In the genomic region with DNA sequence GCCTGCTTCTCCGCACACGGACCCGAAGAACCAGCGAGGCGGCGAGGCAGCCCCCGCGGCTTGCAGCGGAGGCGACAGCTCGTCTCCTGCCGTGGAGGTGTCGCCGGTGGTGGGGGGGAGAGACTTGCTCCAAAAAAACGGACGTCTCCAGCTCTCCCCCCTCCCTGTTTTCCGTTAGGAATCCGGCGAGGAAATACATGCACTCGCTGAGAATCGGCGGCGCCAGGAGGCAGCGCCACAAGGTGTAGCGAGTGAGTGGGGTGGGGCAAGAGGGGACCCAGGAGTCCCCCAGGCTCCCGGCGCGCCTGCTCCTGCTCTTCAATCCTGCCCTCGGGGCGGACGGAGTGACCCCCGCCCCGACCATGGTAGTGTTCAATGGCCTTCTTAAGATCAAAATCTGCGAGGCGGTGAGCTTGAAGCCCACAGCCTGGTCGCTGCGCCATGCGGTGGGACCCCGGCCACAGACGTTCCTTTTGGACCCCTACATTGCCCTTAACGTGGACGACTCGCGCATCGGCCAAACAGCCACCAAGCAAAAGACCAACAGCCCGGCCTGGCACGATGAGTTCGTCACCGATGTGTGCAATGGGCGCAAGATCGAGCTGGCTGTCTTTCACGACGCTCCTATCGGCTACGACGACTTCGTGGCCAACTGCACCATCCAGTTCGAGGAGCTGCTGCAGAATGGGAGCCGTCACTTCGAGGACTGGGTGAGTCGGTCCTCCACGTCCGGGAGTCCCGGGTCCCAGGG, we compare ENCODE assay signal across 8 mouse cellular contexts. TPM values are rescaled to one million over a fixed set of nuclear protein-coding genes. Genes with fewer than 3 reads are reported as not detected.
DNase-seq lines count a peak whose midpoint lies in the region; ATAC-seq and TF ChIP-seq lines count a peak whose summit lies in the region.

No protein-coding gene starts in this region.

- under 1% methylated on average over 64 of the region's 64 CpGs for WGBS in forebrain, embryonic 15.5 days

- intact Hi-C loops in left cerebral cortex, postnatal 25 days (cut with DNase I): loop anchor here (1.0 to 5.0 kb wide), 4 partner anchors 59 to 179 kb away; no protein-coding TSS in a partner anchor

- peak; percentile 53 to 84 for DNase-seq in adrenal gland, adult (ENCODE audit: inconsistent age in 2 of 2, low spot score in 1 of 2)
- no peak for DNase-seq in adrenal gland, postnatal 4 days (ENCODE audit: low spot score in 2 of 2)
- peak; percentile 24 for DNase-seq in heart, postnatal 4 days
- DNase-seq in left cerebral cortex, postnatal 25 days (ENCODE audit: low spot score in 2 of 2): peak; percentile 48 to 66
- peak; percentile 37 to 45 for DNase-seq in spleen, postnatal 10 days (ENCODE audit: low spot score in 2 of 2)

- H3K36me3 ChIP-seq in forebrain, embryonic 15.5 days: no peaks in the 10 kb centered on the region; the same call in 1 of the 2 replicates
- peaks cover 44% of the 10 kb centered on the region for H3K36me3 ChIP-seq in megakaryocyte, embryonic 14.5 days (replicated peaks; ENCODE audit: low read length)

- H3K9ac ChIP-seq in forebrain, embryonic 15.5 days (replicated peaks): peak overlapping the region; percentile 86

- no peaks in the 10 kb centered on the region for H3K9me3 ChIP-seq in forebrain, embryonic 15.5 days
- no peaks in the 10 kb centered on the region for H3K9me3 ChIP-seq in megakaryocyte, embryonic 14.5 days

- no peak for TF ChIP-seq POLR2A in bone marrow macrophage, adult 2 months (IDR thresholded peaks at IDR 0.05; ENCODE audit: borderline replicate concordance, low read depth, low read length)

- ATAC-seq in forebrain, embryonic 15.5 days (replicated peaks): peak; percentile 12

- H3K4me2 ChIP-seq in forebrain, embryonic 15.5 days (replicated peaks): peak overlapping the region; percentile 80

- H3K27me3 ChIP-seq in forebrain, embryonic 15.5 days: no peaks in the 10 kb centered on the region
- no peaks in the 10 kb centered on the region for H3K27me3 ChIP-seq in megakaryocyte, embryonic 14.5 days (replicated peaks)

- TF ChIP-seq CTCF in bone marrow macrophage, adult 2 months (IDR thresholded peaks at IDR 0.05; ENCODE audit: low read depth, low read length): no peak

- H3K4me1 ChIP-seq in bone marrow macrophage, adult 2 months (ENCODE audit: control insufficient read depth, insufficient read depth, low read length): peaks cover 11% of the 10 kb centered on the region; the same call in 1 of the 2 replicates
- peaks cover 54% of the 10 kb centered on the region for H3K4me1 ChIP-seq in forebrain, embryonic 15.5 days
- peaks cover 62% of the 10 kb centered on the region for H3K4me1 ChIP-seq in megakaryocyte, embryonic 14.5 days

- peak overlapping the region; percentile 83 for H3K4me3 ChIP-seq in bone marrow macrophage, adult 2 months (ENCODE audit: insufficient read depth, low read length)
- peak overlapping the region; percentile 87 for H3K4me3 ChIP-seq in forebrain, embryonic 15.5 days
- H3K4me3 ChIP-seq in megakaryocyte, embryonic 14.5 days (replicated peaks): peak overlapping the region; percentile 98

- H3K27ac ChIP-seq in bone marrow macrophage, adult 2 months (ENCODE audit: insufficient read depth, low read depth, low read length): no peak overlapping the region
- H3K27ac ChIP-seq in forebrain, embryonic 15.5 days (replicated peaks): peak overlapping the region; percentile 96

RNA-seq across cellular contexts. Expression of a gene that starts 0.8 kb away (rescaled TPM):
- 10 to 100 TPM; 25.2 to 27.4 TPM for total RNA-seq in adrenal gland, postnatal 4 days (2021)
- polyA plus RNA-seq in bone marrow macrophage, adult 2 months (2012; ENCODE audit: insufficient read depth, insufficient read length, missing spikeins): 1.8 and 2.7 TPM in 2 replicates
- polyA plus RNA-seq in forebrain, embryonic 15.5 days (2015; fragmentation: Nextera tagmentation; extraction: Ambion mirVana): 42.6 and 45.4 TPM in 2 replicates
- total RNA-seq in heart, postnatal 4 days (2021): 10 to 100 TPM; 33.8 to 35.5 TPM
- 100 to 1,000 TPM; 269 to 275 TPM for total RNA-seq in left cerebral cortex, postnatal 25 days (2021)
- 3.4 and 7.3 TPM in 2 replicates for polyA plus RNA-seq in megakaryocyte, embryonic 14.5 days (2012; ENCODE audit: insufficient read depth, low replicate concordance)

RNA-seq across cellular contexts. Expression of a gene that starts 23.4 kb away (rescaled TPM):
- 10 to 100 TPM; 19.3 to 23.2 TPM for total RNA-seq in adrenal gland, postnatal 4 days (2021)
- polyA plus RNA-seq in bone marrow macrophage, adult 2 months (2012; ENCODE audit: insufficient read depth, insufficient read length, missing spikeins): 8.9 and 12.0 TPM in 2 replicates
- polyA plus RNA-seq in forebrain, embryonic 15.5 days (2015; fragmentation: Nextera tagmentation; extraction: Ambion mirVana): 17.1 and 20.5 TPM in 2 replicates
- total RNA-seq in heart, postnatal 4 days (2021): 10 to 100 TPM; 19.5 to 19.9 TPM
- 10 to 100 TPM; 14.8 to 15.5 TPM for total RNA-seq in left cerebral cortex, postnatal 25 days (2021)
- 5.7 and 6.6 TPM in 2 replicates for polyA plus RNA-seq in megakaryocyte, embryonic 14.5 days (2012; ENCODE audit: insufficient read depth, low replicate concordance)

Comparison
In these comparisons a context has a peak if more than half of its experiments do, and no peak if none do; other contexts are left out.
1. DNase-seq: peak in adrenal gland, adult (2 of 2), heart, postnatal 4 days (single experiment), left cerebral cortex, postnatal 25 days (2 of 2) and spleen, postnatal 10 days (2 of 2); none in adrenal gland, postnatal 4 days (0 of 2).
2. RNA of a gene that starts 0.8 kb away (total RNA-seq): 269 to 275 TPM in left cerebral cortex, postnatal 25 days; 33.8 to 35.5 TPM in heart, postnatal 4 days and 25.2 to 27.4 TPM in adrenal gland, postnatal 4 days; every median in the first group is over 4 times any median in the second.
3. Peak in every context shown above with its lines, with median percentiles within 50 percentile points of each other: H3K4me3 ChIP-seq.